Mouse (Mus musculus): ENCODE measurements around the gene Kmt2b. TPM values are rescaled to one million over a fixed set of nuclear protein-coding genes. Genes with fewer than 3 reads are reported as not detected.

The Kmt2b gene
- total and polyA plus RNA-seq, 3 experiments, result 28.5 to 50.2 (median 41.4) TPM

DNA sequence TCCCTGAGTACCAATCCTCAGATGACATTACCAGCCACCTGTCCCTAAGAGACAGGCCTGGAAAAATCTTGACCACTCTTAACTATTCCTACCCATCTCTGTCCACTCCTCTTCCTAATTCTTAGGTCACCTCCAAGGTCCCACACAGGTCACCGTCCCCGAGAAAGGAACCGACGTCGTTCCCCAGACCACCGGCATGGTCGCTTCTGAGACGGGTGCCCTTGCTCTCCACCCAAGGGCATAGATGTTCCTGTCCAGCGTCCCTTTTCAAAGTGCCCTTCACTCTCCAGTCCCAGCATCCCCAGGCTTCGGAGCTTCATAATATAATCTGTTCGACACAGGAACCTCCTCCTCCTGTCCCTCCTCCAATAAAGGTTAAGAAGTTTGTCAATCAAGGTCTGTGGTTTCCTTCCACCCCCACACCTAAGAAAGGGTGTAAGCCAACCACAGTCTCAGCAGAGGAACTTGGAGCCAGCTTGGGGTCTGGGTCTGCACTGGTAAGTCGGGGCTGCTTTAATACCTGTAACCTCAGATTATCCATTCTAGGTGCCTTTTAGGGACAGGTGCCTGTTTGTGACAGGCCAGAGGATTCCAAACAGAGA, 23.5 kb downstream of the Kmt2b start, which contains the start of gene Igflr1:
Gene Igflr1 (plus strand): TSS at position 458 of the 602 bp plus-strand sequence.
- no peak for DNase-seq

DNA sequence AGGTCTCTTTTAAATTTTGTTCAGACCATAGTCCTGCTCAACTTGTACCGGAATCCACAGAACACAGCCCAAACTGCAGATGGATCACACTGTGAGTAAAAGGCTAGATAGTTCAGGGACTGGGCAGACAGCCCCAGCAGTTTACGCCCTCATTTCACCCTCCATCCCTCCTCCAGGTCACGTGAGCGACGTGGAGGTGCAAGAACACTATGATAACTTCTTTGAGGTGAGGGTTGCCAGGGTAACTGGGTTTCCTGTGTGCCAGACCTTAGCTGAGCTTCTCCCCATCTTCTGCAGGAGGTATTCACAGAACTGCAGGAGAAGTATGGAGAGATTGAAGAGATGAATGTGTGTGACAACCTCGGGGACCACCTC, 24.6 kb downstream of the Kmt2b start:
- no peak for DNase-seq

GRCm38 (mm10) chr7:30563117-30563905, 25.2 kb downstream of the Kmt2b start, which contains the start of the genes U2af1l4, Gm49396 and Psenen:
Gene U2af1l4 (plus strand): TSS chr7:30563301.
Gene Gm49396 (plus strand): TSS chr7:30563344.
Gene Psenen (minus strand): TSS chr7:30563627.
- DNase-seq, result peak; percentile 95

- no peak for DNase-seq
Observed at GRCm38 (mm10) chr7:30562526-30563116, 25.9 kb downstream of the Kmt2b start.

DNA sequence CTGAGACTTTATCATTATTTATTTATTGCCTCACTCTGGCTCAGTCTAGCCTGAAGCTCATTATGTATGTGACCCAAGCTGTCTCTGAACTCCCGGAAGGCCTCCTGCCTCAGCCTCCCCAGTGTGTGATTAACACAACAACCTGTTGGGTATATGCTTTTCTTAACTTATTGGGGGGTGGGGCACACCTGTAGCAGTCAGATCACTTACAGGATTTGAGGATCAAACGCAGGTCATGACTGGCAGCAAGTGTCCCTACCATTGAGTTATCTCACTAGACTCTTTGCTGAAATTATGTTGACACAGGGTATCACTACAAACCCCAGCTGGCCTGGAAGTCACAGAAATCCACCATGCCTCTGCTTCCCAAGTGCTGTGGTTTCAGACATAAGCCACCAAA, 28.2 kb downstream of the Kmt2b start:
- DNase-seq, result no peak

GRCm38 (mm10) chr7:30559443-30559954, 29.0 kb downstream of the Kmt2b start, which contains the start of gene Lin37:
Gene Lin37 (minus strand): TSS chr7:30559838.
- peak; percentile 99 for DNase-seq

- no peak for DNase-seq
Observed at GRCm38 (mm10) chr7:30558656-30559442, 29.7 kb downstream of the Kmt2b start.

DNA sequence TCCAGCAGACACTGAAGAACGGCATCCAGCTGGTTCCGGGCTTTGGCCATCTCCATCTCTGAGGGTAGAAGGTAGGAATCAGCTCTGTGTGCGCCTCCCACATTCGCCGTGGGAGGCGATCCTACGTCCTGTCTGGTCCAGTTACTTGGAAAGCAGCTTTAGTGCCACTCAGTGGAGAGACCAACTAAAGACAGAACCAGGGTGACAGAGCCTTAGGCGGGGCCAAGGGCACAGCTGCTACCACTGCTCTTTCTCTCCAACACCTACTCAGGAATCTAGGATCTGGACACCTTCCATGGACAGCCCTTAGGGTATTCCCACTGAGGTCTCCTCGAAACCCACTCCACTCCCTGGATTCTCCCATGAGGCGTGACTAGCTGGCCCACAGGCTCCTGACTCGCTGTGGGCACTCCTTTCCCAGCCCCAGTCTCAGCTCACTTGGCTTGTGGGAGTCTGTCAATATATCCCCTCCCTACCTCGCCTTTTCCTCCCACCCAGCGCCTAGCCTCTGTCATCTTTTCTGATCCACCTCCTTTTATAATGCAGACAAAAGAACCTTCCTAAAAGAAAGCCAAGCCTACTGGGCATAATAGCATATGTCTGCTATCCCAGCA, 30.5 kb downstream of the Kmt2b start:
- DNase-seq, result peak; percentile 46

DNA sequence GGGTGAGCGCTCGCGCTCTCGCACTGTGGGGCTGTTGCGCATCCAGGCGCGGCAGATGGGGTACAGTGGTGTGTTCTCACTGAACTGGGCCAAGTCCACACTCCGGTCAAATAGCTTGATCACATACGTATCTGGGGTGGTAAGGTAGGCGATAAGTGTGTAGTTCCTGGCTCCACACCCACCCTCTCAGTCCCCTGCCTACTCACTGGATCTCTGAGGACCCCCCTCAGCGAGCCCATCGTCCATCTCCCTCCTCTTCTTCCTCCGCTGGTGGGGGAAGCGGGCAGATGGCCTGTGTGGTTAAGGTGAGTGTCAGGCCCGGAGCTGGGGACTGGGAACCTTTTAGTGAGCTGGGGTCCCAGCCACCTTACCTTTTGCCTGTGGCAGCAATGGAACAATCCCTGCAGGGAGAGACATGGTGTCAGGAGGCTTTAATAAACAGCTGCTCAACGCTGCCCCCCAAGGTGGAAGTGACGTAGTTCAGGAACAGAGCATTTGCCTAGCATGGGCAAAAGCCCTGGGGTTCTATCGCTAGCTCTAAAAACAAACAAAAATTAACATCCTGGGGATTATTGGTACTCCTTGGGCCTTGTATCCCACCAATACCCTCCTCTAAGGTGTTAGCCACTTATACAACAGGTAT, 31.5 kb downstream of the Kmt2b start:
- no peak for DNase-seq

DNA sequence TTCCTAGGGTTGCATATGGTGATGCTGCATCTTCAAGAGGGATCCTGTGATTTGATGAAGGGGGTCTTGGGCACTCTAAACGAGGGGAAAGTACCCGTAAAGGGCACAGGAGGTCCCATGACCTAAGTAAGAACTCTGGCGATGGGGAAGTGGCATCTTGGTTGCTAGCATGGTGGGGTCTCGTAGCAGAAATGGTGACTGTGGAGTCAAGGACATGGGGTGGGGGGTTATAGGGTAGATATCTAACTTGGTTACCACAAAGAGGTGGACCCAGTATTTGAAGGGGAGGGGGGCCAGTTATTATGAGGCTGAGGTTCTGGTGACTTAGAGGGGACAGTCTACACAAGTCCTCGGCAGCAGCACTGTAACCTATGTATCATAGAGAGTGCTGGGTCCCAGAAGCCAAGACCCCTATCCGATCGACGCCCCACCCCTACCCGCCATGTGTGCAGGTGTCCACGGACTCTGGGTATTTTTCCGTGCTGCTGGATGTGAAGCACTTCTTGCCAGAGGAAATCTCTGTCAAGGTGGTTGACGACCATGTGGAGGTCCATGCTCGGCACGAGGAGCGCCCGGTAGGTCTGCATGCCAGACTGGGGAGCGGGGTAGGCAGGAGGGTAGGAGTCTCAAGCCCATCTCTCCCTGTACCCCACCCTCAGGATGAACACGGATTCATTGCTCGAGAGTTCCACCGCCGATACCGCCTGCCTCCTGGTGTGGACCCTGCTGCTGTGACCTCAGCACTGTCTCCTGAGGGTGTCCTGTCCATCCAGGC, 34.5 kb downstream of the Kmt2b start:
- DNase-seq, result no peak

- DNase-seq, result peak; percentile 87
Observed at GRCm38 (mm10) chr7:30553021-30553589, 35.4 kb downstream of the Kmt2b start.

- peak; percentile 98 for DNase-seq
Observed at GRCm38 (mm10) chr7:30552102-30553020, 36.2 kb downstream of the Kmt2b start, which contains the start of the genes Hspb6 and Proser3. Gene Hspb6 (plus strand): TSS chr7:30552178. Gene Proser3 (minus strand): TSS chr7:30552299.

DNA sequence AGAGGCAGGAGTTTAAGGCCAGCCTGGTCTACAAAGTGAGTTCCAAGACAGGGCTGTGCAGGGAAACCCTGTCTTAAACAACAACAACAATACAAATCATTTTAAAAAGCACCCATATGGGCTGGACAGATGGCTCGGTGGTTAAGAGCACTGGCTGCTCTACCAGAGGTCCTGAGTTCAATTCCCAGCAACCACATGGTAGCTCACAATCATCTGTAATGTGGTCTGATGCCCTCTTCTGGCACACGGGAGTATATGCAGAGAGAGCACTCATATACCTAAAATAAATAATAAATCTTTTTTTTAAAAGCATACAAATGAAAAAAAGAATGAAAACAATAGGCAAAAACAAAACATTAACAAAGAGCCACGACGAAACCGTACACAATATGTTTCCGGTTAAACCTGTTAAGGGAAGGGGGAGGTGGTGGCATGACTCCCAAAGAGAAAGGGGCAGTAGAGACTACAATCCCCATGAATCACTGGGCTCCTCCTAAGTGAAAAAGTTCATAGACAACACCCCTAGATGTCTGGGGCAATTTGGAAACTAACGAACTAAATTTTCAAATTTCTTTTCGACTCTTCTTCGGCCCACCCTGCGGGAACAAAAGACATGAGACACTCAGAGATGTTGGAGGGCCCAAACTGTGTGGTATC, 37.0 kb downstream of the Kmt2b start:
- DNase-seq, result no peak

DNA sequence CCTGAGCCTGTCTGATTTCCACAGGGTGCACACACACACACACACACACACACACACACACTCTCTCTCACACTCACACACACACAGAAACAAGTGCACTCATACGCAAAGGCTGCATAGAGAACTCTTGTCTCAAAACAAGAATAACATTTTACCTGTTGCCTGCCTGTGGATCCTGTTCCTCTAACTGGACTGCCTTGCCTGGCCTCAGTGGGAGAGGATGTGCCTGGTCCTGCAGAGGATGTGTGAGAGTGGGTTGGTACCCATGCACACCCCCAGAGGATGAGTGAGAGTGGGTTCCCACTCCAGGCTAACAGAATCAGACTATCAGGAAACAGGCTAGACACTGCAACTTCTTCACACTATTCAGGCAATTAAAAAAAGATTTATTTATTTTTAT, 37.9 kb downstream of the Kmt2b start:
- no peak for DNase-seq

- no peak for DNase-seq
Observed at GRCm38 (mm10) chr7:30549880-30550279, 38.6 kb downstream of the Kmt2b start.

- DNase-seq, result no peak
Observed at GRCm38 (mm10) chr7:30544327-30544726, 44.2 kb downstream of the Kmt2b start.

DNA sequence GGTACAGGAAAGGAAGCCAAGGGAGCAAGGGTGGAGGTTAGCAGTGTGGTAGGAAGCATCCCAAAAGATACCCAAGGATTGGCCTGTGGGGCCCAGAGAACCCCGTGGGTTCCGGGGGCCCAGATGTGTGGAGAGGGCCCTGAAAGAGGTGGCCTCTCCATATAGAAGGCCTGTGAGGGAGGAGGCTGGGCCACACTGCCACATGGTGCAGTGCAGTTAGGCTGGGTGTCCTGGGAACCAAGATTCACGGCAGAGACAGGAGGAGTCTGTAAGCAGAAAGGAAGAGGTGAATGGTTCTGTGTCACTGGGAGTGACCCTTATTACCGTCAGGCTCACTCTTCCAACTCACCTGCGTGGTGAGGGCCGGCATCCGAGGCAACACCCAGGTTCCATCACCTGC, 48.0 kb downstream of the Kmt2b start:
- DNase-seq, result no peak
